Mouse (Mus musculus) liver, adult 2 months (tissue): ENCODE data around the gene St6galnac1. TPM values are rescaled to one million over a fixed set of nuclear protein-coding genes. Genes with fewer than 3 reads are reported as not detected.

ENCODE experiments used
- DNase-seq: peaks from one replicate; pipeline ENCODE4 v3.0.0-alpha.2; 2011; ENCODE audit warnings: low read depth, low spot score; ENCODE audit errors: extremely low read depth
- H3K27ac ChIP-seq: fragments of 200-500 bp; replicated peaks from 2 replicates; pipeline ENCODE4 v1.5.1; 2012; ENCODE audit warnings: low read depth, mild to moderate bottlenecking, control low read depth, inconsistent platforms, low read length; ENCODE audit not compliant: insufficient read depth
- H3K27me3 ChIP-seq: fragments of 200-500 bp; 2 replicates; pipeline ENCODE4 v1.6.1; 2012; ENCODE audit warnings: mild to moderate bottlenecking, moderate library complexity, low read length, inconsistent platforms; ENCODE audit not compliant: control insufficient read depth, insufficient read depth
- H3K36me3 ChIP-seq: fragments of 200-500 bp; 2 replicates; pipeline ENCODE4 v1.6.1; 2012; ENCODE audit warnings: low read length, inconsistent platforms; ENCODE audit not compliant: control insufficient read depth, insufficient read depth
- H3K4me1 ChIP-seq: fragments of 200-500 bp; 2 replicates; pipeline ENCODE4 v1.6.1; 2011; ENCODE audit warnings: low read length; ENCODE audit not compliant: control insufficient read depth, insufficient read depth
- H3K4me3 ChIP-seq: fragments of 200-500 bp; 2 replicates; pipeline ENCODE4 v1.5.1; 2011; ENCODE audit warnings: low read depth, mild to moderate bottlenecking, control low read depth, low read length, moderate library complexity; ENCODE audit not compliant: insufficient read depth
- H3K79me2 ChIP-seq: fragments of 200-500 bp; 2 replicates; pipeline ENCODE4 v1.6.1; 2012; ENCODE audit warnings: inconsistent platforms, mild to moderate bottlenecking, low read length, moderate library complexity; ENCODE audit not compliant: control insufficient read depth, insufficient read depth
- H3K9ac ChIP-seq: fragments of 200-500 bp; 2 replicates; pipeline ENCODE4 v1.6.1; 2012; ENCODE audit warnings: low read depth, mild to moderate bottlenecking, control low read depth, inconsistent platforms, low read length
- CTCF ChIP-seq: fragments of 200-500 bp; IDR thresholded peaks from 2 replicates; pipeline ENCODE4 v1.5.1; 2011; ENCODE audit warnings: low read depth, low read length, control low read depth
- POLR2A ChIP-seq: fragments of 200-500 bp; IDR thresholded peaks from 2 replicates; pipeline ENCODE4 v1.6.1; 2011; ENCODE audit warnings: low read length, control low read depth; ENCODE audit not compliant: insufficient read depth; ENCODE audit errors: extremely low read depth
- WGBS: fragments of 180-500 bp; shearing (Covaris S2); methylation state at CpG from one replicate; pipeline ENCODE4 v1.1.7; 2018; 5-methylcytosine and 5-hydroxymethylcytosine counted together
- polyA plus RNA-seq: library from polyadenylated mRNA; depleted of rRNA; stranded (reverse); fragments of >200 nt; gene quantifications from 2 replicates; pipeline ENCODE4 v1.2.3, GENCODE M21; 2012
- total RNA-seq: library from RNA; depleted of rRNA; stranded (reverse); fragments of >200 nt; gene quantifications from 2 replicates; pipeline ENCODE4 v1.2.3, GENCODE M21; 2014

The St6galnac1 gene
- total and polyA plus RNA-seq, 2 experiments, result not detected

DNA sequence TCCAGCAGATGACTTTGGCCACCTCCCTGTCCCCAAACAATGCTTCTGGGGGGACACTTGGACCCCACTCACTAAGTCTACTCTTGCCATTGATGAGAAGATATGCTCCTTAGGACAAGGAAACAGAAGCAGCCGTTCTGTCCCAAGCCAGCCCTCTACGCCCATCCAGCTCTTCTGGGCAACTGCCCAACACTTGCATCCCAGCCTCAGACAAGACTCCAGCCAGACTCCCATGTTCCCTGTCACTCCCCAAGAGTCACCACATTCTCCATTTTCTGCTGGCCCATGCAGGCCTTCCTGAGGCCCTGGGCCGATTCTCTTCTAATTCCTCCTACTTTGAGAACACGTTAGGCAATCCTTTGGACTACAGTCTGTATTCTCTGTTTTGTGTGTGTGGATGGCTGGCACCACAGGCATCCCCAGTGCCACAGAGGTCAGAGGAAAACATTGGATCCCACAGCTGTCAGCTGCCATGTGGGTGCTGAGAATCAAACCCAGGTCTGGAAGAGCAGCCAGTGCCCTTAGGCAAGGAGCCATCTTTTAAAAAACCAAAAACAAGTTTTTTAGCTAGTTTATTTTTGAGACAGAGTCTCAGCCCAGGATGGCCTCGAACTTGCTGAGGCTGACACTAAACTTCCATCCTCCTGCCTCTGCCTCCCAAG, 44.8 kb upstream of the St6galnac1 start:
- no peaks in the 10 kb centered on the region for H3K4me1 ChIP-seq
- H3K27me3 ChIP-seq, result no peaks in the 10 kb centered on the region
- H3K36me3 ChIP-seq, result no peaks in the 10 kb centered on the region
- H3K9ac ChIP-seq, result no peak overlapping the region
- H3K27ac ChIP-seq, result no peak overlapping the region
- DNase-seq, result no peak
- WGBS, result 81% methylated on average over 5 of the region's 5 CpGs
- H3K79me2 ChIP-seq, result no peaks in the 10 kb centered on the region
- TF ChIP-seq POLR2A (no peak), CTCF (no peak)
- no peak overlapping the region for H3K4me3 ChIP-seq

DNA sequence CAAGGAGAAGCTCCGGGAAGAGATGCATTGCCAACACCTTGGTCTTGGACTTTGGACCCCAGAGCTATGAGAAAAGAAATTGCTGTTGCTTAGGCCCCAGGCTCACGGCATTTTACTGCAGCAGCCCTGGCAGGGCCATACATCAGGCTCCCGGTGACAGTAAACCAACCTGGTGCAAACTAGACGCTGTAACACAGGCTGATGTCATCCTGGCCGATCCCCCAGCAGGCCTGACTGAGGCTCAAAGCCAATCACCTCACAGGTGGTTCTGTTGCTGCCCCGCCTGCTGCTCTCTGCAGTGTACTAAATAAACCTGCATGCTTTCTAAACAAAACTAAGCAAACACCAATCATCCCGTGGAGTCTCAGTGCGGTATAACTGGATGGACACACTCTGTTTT, 43.4 kb upstream of the St6galnac1 start:
- Histone ChIP-seq H3K4me1 (no peaks in the 10 kb centered on the region), H3K36me3 (no peaks in the 10 kb centered on the region), H3K4me3 (no peak overlapping the region), H3K27ac (no peak overlapping the region), H3K27me3 (no peaks in the 10 kb centered on the region), H3K79me2 (no peaks in the 10 kb centered on the region), H3K9ac (no peak overlapping the region)
- DNase-seq, result no peak
- WGBS, result 43% methylated on average over 8 of the region's 8 CpGs
- TF ChIP-seq POLR2A, result no peak
- TF ChIP-seq CTCF, result no peak

DNA sequence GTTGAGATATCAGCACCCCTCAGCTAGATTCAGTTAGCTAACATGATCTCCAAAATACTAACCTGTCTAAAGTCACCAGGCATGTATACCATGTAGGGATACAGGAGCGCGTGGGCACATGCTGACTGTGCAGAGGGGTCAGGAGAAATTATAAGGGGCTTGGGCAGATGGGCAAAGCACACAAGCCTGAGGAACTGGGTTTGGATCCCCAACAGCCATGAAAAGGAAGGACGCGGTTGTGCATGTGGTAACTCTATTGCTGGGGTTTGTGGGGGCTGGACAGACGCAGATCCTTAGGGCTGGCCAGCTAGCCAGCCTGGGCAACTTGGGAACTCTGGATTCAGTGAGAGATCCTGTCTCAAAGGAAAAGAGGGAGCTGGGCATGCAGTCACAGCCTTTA, 42.3 kb upstream of the St6galnac1 start:
- H3K36me3 ChIP-seq, result no peaks in the 10 kb centered on the region
- H3K4me1 ChIP-seq, result no peaks in the 10 kb centered on the region
- 97% methylated on average over 5 of the region's 5 CpGs for WGBS
- no peak overlapping the region for H3K27ac ChIP-seq
- no peak overlapping the region for H3K9ac ChIP-seq
- no peaks in the 10 kb centered on the region for H3K79me2 ChIP-seq
- TF ChIP-seq CTCF, result no peak
- TF ChIP-seq POLR2A, result no peak
- no peak for DNase-seq
- H3K27me3 ChIP-seq, result no peaks in the 10 kb centered on the region
- no peak overlapping the region for H3K4me3 ChIP-seq

DNA sequence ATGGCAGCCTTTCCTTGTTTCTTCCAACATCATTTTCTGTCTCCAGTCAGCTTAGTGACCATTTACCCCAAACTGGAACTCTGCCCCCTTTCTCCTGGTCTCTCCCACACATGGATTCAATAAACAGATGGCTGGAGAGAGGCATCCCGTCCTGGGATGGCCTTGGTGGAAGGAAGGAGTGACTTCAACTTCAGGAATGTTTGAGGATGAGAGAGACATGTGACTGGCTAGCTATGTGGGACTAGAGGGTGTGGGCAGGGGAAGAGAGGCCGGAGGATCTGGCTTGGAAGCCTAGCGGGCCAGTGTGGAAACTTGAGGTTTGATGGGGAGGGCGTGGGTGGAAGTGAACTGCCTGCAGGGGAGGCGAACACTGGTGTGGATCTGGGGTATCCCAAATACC, 41.5 kb upstream of the St6galnac1 start:
- no peak for DNase-seq
- TF ChIP-seq CTCF, result no peak
- no peak for TF ChIP-seq POLR2A
- Histone ChIP-seq H3K79me2 (no peaks in the 10 kb centered on the region), H3K27me3 (no peaks in the 10 kb centered on the region), H3K4me3 (no peak overlapping the region), H3K9ac (no peak overlapping the region), H3K4me1 (no peaks in the 10 kb centered on the region), H3K27ac (no peak overlapping the region), H3K36me3 (no peaks in the 10 kb centered on the region)
- WGBS, result 76% methylated on average over 5 of the region's 5 CpGs

DNA sequence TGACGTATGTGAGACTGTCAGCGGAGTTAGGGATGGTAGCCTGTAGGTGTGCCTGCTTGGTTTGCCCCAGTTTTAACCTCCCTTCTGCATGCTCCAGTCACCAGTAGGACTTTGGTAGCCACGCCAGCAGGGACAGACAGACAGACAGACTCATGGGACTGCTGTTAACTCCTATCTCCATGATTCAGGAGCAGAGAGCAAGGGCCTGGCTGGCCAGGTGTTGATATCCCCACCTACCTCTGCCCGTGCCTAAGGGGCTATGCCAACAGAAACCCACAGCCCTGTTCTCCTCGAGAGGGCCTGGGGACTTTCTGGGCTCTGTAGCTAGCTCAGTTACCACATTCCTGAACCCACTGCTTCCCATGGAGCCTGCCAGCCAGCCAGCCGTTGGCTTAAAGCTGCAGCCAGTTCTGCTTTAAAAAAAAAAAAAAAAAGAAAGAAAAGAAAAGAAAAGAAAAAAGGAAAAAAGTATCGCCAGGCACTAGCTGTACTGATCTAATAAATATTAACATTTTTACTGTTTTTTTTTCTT, 39.6 kb upstream of the St6galnac1 start:
- H3K27me3 ChIP-seq, result no peaks in the 10 kb centered on the region
- H3K9ac ChIP-seq, result no peak overlapping the region; the same call in 1 of the 2 replicates
- no peaks in the 10 kb centered on the region for H3K4me1 ChIP-seq
- H3K4me3 ChIP-seq, result no peak overlapping the region
- DNase-seq, result no peak
- TF ChIP-seq CTCF, result no peak
- TF ChIP-seq POLR2A, result no peak
- H3K36me3 ChIP-seq, result no peaks in the 10 kb centered on the region
- peak overlapping the region; percentile 46; the same call in 1 of the 2 replicates for H3K27ac ChIP-seq
- WGBS, result 70% methylated on average over 7 of the region's 7 CpGs
- no peaks in the 10 kb centered on the region for H3K79me2 ChIP-seq

DNA sequence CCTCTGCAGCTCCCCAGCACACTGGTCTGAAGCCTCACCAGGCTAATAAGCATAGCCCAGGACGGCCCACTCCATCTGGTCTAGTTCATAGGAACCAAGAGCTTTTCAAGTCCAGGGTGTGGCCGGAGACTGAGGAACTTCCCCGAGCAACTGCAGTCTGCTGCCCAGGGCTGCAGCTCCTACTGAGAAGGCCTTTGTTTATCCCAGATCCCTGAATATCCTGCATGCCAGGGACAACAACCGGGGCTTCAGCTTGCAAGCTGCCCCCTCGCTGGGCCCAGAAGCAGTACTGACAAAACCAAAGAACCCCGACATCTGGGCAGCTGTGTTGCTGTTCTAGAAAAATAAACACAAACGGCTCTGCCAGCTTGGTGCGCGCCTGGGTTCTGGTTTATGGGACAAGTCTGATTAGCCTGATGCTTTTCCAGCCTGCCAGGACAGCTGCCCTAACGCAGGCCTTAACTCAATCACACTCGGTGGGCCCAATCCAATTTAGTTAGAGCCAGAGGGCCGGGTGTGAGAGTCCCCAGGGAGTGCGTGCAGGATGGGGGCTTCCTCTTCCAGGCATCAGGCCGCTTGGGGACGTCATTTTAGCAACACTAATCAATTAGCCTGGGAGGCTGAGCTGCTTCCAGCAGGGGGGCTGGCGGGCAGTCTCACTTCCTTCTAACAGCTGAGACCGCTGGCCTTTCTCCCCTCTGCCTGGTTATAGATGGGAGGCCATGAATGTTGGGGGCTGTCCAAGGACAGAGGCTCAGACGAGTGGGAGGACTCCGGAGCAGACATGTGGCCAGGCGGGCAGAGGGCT, 39.0 kb upstream of the St6galnac1 start:
- H3K79me2 ChIP-seq, result no peaks in the 10 kb centered on the region
- no peak for DNase-seq
- H3K27me3 ChIP-seq, result no peaks in the 10 kb centered on the region
- H3K9ac ChIP-seq, result no peak overlapping the region
- TF ChIP-seq POLR2A (no peak), CTCF (no peak)
- no peak overlapping the region for H3K4me3 ChIP-seq
- H3K27ac ChIP-seq, result peak overlapping the region; percentile 46
- no peaks in the 10 kb centered on the region for H3K4me1 ChIP-seq
- no peaks in the 10 kb centered on the region for H3K36me3 ChIP-seq
- 63% methylated on average over 20 of the region's 20 CpGs for WGBS
